Mouse (Mus musculus): ENCODE data around the gene Pdss2.

- TF ChIP-seq CTCF (IDR thresholded peaks at IDR 0.05; ENCODE audit: low read depth), result no peak
- TF ChIP-seq EP300 (IDR thresholded peaks at IDR 0.05; ENCODE audit: low read depth), result no peak
Measured at GRCm38 (mm10) chr10:43337110-43337509, 115.8 kb downstream of the Pdss2 start.

All from liver, embryonic 14.5 days (tissue).